Mouse (Mus musculus): ENCODE results near the gene Magi1. TPM values are rescaled to one million over a fixed set of nuclear protein-coding genes. Genes with fewer than 3 reads are reported as not detected.

The Magi1 gene
- polyA plus RNA-seq, 1 experiment = 39.5 TPM

GRCm38 (mm10) chr6:93892922-93893321, 390.8 kb downstream of the Magi1 start:
- no peak for DNase-seq
- 79% methylated on average over 5 of the region's 5 CpGs for WGBS
- Histone ChIP-seq H3K27me3 (ENCODE audit: control insufficient read depth, insufficient read depth, low read length) (no peaks in the 10 kb centered on the region), H3K4me1 (ENCODE audit: control insufficient read depth, insufficient read depth, low read length) (peaks cover 7% of the 10 kb centered on the region; the same call in 1 of the 2 replicates), H3K4me3 (replicated peaks; ENCODE audit: insufficient read depth, low read depth, low read length) (no peak overlapping the region), H3K27ac (ENCODE audit: insufficient read depth, low read length) (no peak overlapping the region)
- TF ChIP-seq CTCF (IDR thresholded peaks at IDR 0.05; ENCODE audit: borderline replicate concordance, insufficient read depth, low read depth, low read length) (no peak), POLR2A (IDR thresholded peaks at IDR 0.05; ENCODE audit: borderline replicate concordance, insufficient read depth, low read length) (no peak)

- Histone ChIP-seq H3K27ac (ENCODE audit: insufficient read depth, low read length) (no peak overlapping the region), H3K4me1 (ENCODE audit: control insufficient read depth, insufficient read depth, low read length) (peaks cover 3% of the 10 kb centered on the region; the same call in 1 of the 2 replicates), H3K27me3 (ENCODE audit: control insufficient read depth, insufficient read depth, low read length) (no peaks in the 10 kb centered on the region), H3K4me3 (replicated peaks; ENCODE audit: insufficient read depth, low read depth, low read length) (no peak overlapping the region)
- no peak for TF ChIP-seq CTCF (IDR thresholded peaks at IDR 0.05; ENCODE audit: borderline replicate concordance, insufficient read depth, low read depth, low read length)
- no peak for TF ChIP-seq POLR2A (IDR thresholded peaks at IDR 0.05; ENCODE audit: borderline replicate concordance, insufficient read depth, low read length)
- peak in 1 of 2 experiments; percentile 43 for DNase-seq
- 19% methylated on average over 3 of the region's 3 CpGs for WGBS
Measured at GRCm38 (mm10) chr6:93890011-93890410, 393.7 kb downstream of the Magi1 start.

GRCm38 (mm10) chr6:93877337-93877736, 406.4 kb downstream of the Magi1 start:
- no peak for DNase-seq
- Histone ChIP-seq H3K4me1 (ENCODE audit: control insufficient read depth, insufficient read depth, low read length) (no peaks in the 10 kb centered on the region), H3K27ac (ENCODE audit: insufficient read depth, low read length) (no peak overlapping the region), H3K4me3 (replicated peaks; ENCODE audit: insufficient read depth, low read depth, low read length) (no peak overlapping the region), H3K27me3 (ENCODE audit: control insufficient read depth, insufficient read depth, low read length) (no peaks in the 10 kb centered on the region)
- no peak for TF ChIP-seq CTCF (IDR thresholded peaks at IDR 0.05; ENCODE audit: borderline replicate concordance, insufficient read depth, low read depth, low read length)
- TF ChIP-seq POLR2A (IDR thresholded peaks at IDR 0.05; ENCODE audit: borderline replicate concordance, insufficient read depth, low read length) = no peak
- 69% methylated on average over 4 of the region's 4 CpGs for WGBS

DNA sequence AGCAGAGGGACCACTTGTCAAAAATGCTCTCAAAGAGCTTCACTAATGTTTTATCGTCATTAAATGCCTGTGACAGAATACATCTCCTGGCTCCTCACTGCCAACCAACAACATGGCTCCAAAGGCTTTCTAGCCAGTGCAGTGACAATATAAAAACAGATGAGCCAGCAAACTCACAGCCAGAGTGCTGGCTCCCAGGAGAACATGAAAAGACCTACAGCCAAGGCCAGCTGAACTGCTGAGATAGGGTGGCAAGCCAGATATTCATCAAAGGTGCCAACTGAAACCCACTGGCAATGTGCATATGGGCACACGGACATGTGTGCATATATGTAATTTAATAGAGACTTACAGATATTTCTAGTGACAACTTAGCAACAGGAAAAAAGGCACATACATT, 408.8 kb downstream of the Magi1 start:
- Histone ChIP-seq H3K27me3 (ENCODE audit: control insufficient read depth, insufficient read depth, low read length) (no peaks in the 10 kb centered on the region), H3K4me3 (replicated peaks; ENCODE audit: insufficient read depth, low read depth, low read length) (no peak overlapping the region), H3K27ac (ENCODE audit: insufficient read depth, low read length) (no peak overlapping the region), H3K4me1 (ENCODE audit: control insufficient read depth, insufficient read depth, low read length) (no peaks in the 10 kb centered on the region)
- TF ChIP-seq POLR2A (IDR thresholded peaks at IDR 0.05; ENCODE audit: borderline replicate concordance, insufficient read depth, low read length) (no peak), CTCF (IDR thresholded peaks at IDR 0.05; ENCODE audit: borderline replicate concordance, insufficient read depth, low read depth, low read length) (no peak)
- no peak for DNase-seq
- 42% methylated on average over 2 of the region's 2 CpGs for WGBS

GRCm38 (mm10) chr6:93874376-93874775, 409.3 kb downstream of the Magi1 start:
- 58% methylated on average over 2 of the region's 2 CpGs for WGBS
- H3K27me3 ChIP-seq (ENCODE audit: control insufficient read depth, insufficient read depth, low read length) = no peaks in the 10 kb centered on the region
- peak in 1 of 2 experiments; percentile 34 for DNase-seq
- H3K27ac ChIP-seq (ENCODE audit: insufficient read depth, low read length) = no peak overlapping the region
- H3K4me1 ChIP-seq (ENCODE audit: control insufficient read depth, insufficient read depth, low read length) = no peaks in the 10 kb centered on the region
- TF ChIP-seq POLR2A (IDR thresholded peaks at IDR 0.05; ENCODE audit: borderline replicate concordance, insufficient read depth, low read length) (no peak), CTCF (IDR thresholded peaks at IDR 0.05; ENCODE audit: borderline replicate concordance, insufficient read depth, low read depth, low read length) (no peak)
- H3K4me3 ChIP-seq (replicated peaks; ENCODE audit: insufficient read depth, low read depth, low read length) = no peak overlapping the region

DNA sequence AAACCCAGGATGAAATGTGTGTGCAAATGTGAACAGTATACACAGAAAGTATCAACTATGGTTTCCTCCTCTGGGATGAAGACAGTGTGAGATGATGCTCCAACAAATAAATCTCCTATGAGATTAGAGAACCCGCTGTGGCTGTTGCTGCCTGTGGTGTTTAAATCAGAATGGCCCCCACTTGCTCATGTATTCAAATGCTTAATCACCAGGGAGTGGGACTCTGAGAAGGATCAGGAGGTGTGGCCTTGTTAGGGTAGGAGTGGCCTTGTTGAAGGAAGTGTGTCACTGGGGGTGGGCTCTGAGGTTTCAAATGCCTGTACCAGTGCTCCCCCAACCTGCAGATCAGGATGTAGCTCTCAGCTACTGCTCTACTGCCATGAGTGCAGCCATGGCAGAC, 410.2 kb downstream of the Magi1 start:
- no peaks in the 10 kb centered on the region for H3K27me3 ChIP-seq (ENCODE audit: control insufficient read depth, insufficient read depth, low read length)
- no peak for DNase-seq
- WGBS = 98% methylated on average over 1 of the region's 1 CpGs
- H3K4me1 ChIP-seq (ENCODE audit: control insufficient read depth, insufficient read depth, low read length) = no peaks in the 10 kb centered on the region
- TF ChIP-seq CTCF (IDR thresholded peaks at IDR 0.05; ENCODE audit: borderline replicate concordance, insufficient read depth, low read depth, low read length) (no peak), POLR2A (IDR thresholded peaks at IDR 0.05; ENCODE audit: borderline replicate concordance, insufficient read depth, low read length) (no peak)
- H3K27ac ChIP-seq (ENCODE audit: insufficient read depth, low read length) = no peak overlapping the region
- H3K4me3 ChIP-seq (replicated peaks; ENCODE audit: insufficient read depth, low read depth, low read length) = no peak overlapping the region

DNA sequence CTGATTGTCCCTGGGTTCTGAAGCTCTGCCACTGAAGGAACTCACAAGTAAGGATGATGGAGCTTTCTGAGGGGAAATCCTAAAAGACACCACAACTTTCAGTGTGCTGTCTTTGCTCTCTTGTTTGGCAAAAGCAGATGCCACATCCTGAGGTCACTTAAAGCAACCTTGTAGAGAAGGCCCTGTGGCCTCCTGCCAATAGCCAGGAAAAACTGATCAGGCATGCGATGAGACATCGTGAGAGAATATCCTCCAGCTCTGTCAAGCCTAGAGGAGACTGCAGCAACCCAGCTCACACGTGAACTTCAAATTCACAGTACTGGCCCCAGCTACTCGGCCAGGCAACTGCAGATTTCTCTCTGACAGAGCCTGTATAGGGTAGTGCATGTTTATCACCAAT, 412.2 kb downstream of the Magi1 start:
- 43% methylated on average over 4 of the region's 4 CpGs for WGBS
- no peaks in the 10 kb centered on the region for H3K4me1 ChIP-seq (ENCODE audit: control insufficient read depth, insufficient read depth, low read length)
- H3K4me3 ChIP-seq (replicated peaks; ENCODE audit: insufficient read depth, low read depth, low read length) = no peak overlapping the region
- no peak for TF ChIP-seq CTCF (IDR thresholded peaks at IDR 0.05; ENCODE audit: borderline replicate concordance, insufficient read depth, low read depth, low read length)
- TF ChIP-seq POLR2A (IDR thresholded peaks at IDR 0.05; ENCODE audit: borderline replicate concordance, insufficient read depth, low read length) = no peak
- no peaks in the 10 kb centered on the region for H3K27me3 ChIP-seq (ENCODE audit: control insufficient read depth, insufficient read depth, low read length)
- no peak for DNase-seq
- H3K27ac ChIP-seq (ENCODE audit: insufficient read depth, low read length) = no peak overlapping the region

DNA sequence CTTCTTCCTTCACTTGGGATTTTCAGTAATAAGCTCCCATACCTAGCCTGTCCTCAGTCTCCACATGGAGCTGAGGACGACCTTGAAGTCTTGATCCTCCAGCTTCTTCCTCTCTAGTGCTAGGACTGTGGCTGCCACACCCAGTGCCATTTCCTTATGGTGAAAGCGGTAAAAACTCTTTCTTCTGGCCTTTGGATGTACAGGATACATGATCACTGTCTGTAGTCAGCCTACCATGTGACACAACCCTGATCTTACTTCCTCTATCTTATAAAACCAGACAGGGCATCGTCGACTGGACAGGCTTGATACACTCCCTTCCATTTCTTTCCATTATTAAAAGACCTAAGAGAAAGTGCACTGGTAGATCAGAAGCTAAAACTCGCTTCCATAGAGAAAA, 413.7 kb downstream of the Magi1 start:
- Histone ChIP-seq H3K27me3 (ENCODE audit: control insufficient read depth, insufficient read depth, low read length) (no peaks in the 10 kb centered on the region), H3K27ac (ENCODE audit: insufficient read depth, low read length) (no peak overlapping the region), H3K4me1 (ENCODE audit: control insufficient read depth, insufficient read depth, low read length) (no peaks in the 10 kb centered on the region), H3K4me3 (replicated peaks; ENCODE audit: insufficient read depth, low read depth, low read length) (no peak overlapping the region)
- WGBS = 90% methylated on average over 5 of the region's 5 CpGs
- TF ChIP-seq CTCF (IDR thresholded peaks at IDR 0.05; ENCODE audit: borderline replicate concordance, insufficient read depth, low read depth, low read length) = no peak
- no peak for TF ChIP-seq POLR2A (IDR thresholded peaks at IDR 0.05; ENCODE audit: borderline replicate concordance, insufficient read depth, low read length)
- DNase-seq = no peak

All from cerebellum, adult 2 months (tissue).